Mouse (Mus musculus): ENCODE data around the gene Coro2a. TPM values are rescaled to one million over a fixed set of nuclear protein-coding genes. Genes with fewer than 3 reads are reported as not detected.
"Not testable (repeated sequence)": the region's sequence is repeated elsewhere in the genome, so short reads cannot be mapped to it uniquely, and the experiment has no call there.

The Coro2a gene
- polyA plus RNA-seq, 1 experiment = 36.0 TPM

DNA sequence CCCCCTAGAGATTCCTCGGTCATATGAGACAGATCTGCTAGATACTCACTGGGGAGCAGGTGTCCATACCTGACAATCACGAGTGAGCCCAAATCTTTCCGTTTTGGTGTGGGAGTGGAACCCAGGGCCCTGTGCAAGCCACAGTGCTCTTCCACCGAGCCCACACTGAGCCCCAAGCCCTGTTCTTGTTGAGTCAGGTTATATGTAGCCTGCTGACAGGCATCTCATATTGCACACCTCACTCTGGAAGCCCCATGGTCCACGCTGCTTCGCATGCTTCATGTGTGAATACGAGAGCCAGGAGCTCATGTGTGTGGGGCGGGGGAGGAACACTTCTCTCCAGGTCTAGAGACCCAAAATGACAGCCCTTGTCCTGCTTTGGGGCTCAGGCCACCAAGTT lies 12.9 kb downstream of the Coro2a start:
- H3K36me3 ChIP-seq (ENCODE audit: control insufficient read depth, insufficient read depth, low read length) = no peaks in the 10 kb centered on the region; the same call in 1 of the 2 replicates
- H3K27ac ChIP-seq (ENCODE audit: insufficient read depth, low read length) = no peak overlapping the region
- H3K4me3 ChIP-seq (ENCODE audit: extremely low read depth, insufficient read depth, insufficient read length) = no peak overlapping the region
- H3K27me3 ChIP-seq (ENCODE audit: control insufficient read depth, insufficient read depth, low read length) = no peaks in the 10 kb centered on the region
- 74% methylated on average over 8 of the region's 8 CpGs for WGBS
- peaks cover 42% of the 10 kb centered on the region for H3K4me1 ChIP-seq (ENCODE audit: control insufficient read depth, insufficient read depth, insufficient read length)
- DNase-seq (ENCODE audit: low read depth in 1 of 2, low spot score in 2 of 2) = no peak
- no peak for TF ChIP-seq CTCF (IDR thresholded peaks at IDR 0.05; ENCODE audit: extremely low read depth, insufficient read depth, insufficient read length, insufficient replicate concordance)

DNA sequence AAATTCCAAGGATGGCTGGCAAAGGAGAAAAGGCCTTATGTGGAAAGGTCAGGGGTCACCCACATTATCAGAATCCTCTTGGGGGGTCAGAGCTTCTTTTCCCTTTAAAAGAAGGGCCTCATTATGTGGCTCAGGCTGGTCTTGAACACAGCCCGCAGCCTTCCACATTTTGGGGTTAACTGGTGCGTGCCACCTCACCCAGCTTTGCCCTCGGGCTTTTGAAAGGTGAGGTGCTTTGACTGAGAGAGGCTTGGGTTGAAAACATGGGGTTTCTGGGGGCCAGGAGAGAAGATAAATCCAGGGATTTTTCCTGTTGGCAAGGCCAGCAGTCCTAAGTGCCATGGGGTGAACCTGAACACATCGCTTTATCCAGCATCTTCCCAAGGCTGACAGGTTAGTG lies 15.5 kb downstream of the Coro2a start:
- H3K27ac ChIP-seq (ENCODE audit: insufficient read depth, low read length) = no peak overlapping the region

DNA sequence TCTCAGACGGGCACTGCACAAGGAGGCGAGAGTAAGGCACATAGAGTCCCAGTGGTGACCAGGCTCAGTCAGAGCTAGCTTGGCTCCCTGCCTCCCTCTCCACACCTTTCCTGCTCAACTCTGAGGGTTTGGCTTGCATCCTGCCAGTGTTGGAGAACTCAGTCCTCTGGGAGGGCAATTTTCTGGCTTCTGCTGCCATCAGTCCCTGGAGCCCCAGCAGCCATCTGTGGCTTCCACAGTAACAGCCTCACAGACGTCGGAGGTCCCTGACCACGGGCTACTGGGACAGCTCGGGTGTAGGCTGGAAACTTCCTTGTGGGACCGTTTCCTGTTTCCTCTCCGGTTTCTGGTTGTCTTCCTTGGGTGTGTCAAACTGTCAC lies 16.2 kb downstream of the Coro2a start:
- WGBS = 30% methylated on average over 8 of the region's 8 CpGs
- Histone ChIP-seq H3K4me3 (ENCODE audit: extremely low read depth, insufficient read depth, insufficient read length) (no peak overlapping the region), H3K36me3 (ENCODE audit: control insufficient read depth, insufficient read depth, low read length) (no peaks in the 10 kb centered on the region; the same call in 1 of the 2 replicates), H3K27ac (ENCODE audit: insufficient read depth, low read length) (peak overlapping the region; percentile 69), H3K4me1 (ENCODE audit: control insufficient read depth, insufficient read depth, insufficient read length) (peaks cover 30% of the 10 kb centered on the region), H3K27me3 (ENCODE audit: control insufficient read depth, insufficient read depth, low read length) (no peaks in the 10 kb centered on the region)
- DNase-seq (ENCODE audit: low read depth in 1 of 2, low spot score in 2 of 2) = no peak
- no peak for TF ChIP-seq POLR2A (IDR thresholded peaks at IDR 0.05; ENCODE audit: low read depth, low read length)
- no peak for TF ChIP-seq CTCF (IDR thresholded peaks at IDR 0.05; ENCODE audit: extremely low read depth, insufficient read depth, insufficient read length, insufficient replicate concordance)

More for the DNA sequence above, 15.5 kb downstream of the Coro2a start:
- H3K27me3 ChIP-seq (ENCODE audit: control insufficient read depth, insufficient read depth, low read length) = no peaks in the 10 kb centered on the region
- H3K4me3 ChIP-seq (ENCODE audit: extremely low read depth, insufficient read depth, insufficient read length) = no peak overlapping the region
- 73% methylated on average over 4 of the region's 4 CpGs for WGBS
- peaks cover 34% of the 10 kb centered on the region for H3K4me1 ChIP-seq (ENCODE audit: control insufficient read depth, insufficient read depth, insufficient read length)
- no peak for DNase-seq (ENCODE audit: low read depth in 1 of 2, low spot score in 2 of 2)
- no peaks in the 10 kb centered on the region; the same call in 1 of the 2 replicates for H3K36me3 ChIP-seq (ENCODE audit: control insufficient read depth, insufficient read depth, low read length)
- no peak for TF ChIP-seq POLR2A (IDR thresholded peaks at IDR 0.05; ENCODE audit: low read depth, low read length)
- no peak for TF ChIP-seq CTCF (IDR thresholded peaks at IDR 0.05; ENCODE audit: extremely low read depth, insufficient read depth, insufficient read length, insufficient replicate concordance)

DNA sequence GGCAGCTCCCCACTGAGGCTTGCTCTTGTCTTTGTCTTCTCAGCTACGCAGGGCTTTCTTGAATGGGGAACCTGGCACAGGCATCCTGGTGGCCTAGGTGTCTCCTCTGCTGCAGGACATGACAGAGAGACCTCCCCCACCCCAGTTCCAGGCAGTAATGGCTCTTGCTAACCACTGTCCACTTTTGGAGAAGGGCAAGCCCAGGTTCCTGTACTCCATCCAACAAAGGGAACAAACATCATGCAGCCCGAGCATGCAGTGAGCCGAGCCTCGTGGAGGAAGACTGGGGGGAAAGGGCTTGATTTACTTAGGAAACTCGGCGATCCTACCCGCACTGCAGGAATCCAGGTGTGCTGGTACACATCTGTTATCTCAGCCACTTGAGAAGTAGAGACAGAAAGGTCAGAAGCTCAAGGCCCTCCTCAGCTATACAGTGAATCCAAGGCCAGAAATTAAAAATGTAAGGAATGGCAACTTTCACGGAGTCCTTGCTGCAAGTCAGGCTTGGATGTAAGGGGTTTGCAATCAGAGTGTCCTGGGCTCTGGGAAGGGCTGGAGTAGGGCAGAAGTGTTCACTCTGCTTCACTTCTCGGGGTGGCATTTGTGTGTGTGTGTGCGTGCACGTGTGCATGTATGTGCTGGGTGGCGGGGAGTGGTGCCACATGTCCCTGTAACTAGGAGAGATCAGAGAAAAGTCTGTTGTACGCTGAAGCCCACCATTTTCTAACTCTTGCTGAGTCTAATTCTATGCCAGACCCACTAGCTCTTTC lies 16.8 kb downstream of the Coro2a start:
- Histone ChIP-seq H3K27ac (ENCODE audit: insufficient read depth, low read length) (peak overlapping the region; percentile 69), H3K4me1 (ENCODE audit: control insufficient read depth, insufficient read depth, insufficient read length) (peaks cover 27% of the 10 kb centered on the region), H3K36me3 (ENCODE audit: control insufficient read depth, insufficient read depth, low read length) (no peaks in the 10 kb centered on the region; the same call in 1 of the 2 replicates), H3K4me3 (ENCODE audit: extremely low read depth, insufficient read depth, insufficient read length) (no peak overlapping the region), H3K27me3 (ENCODE audit: control insufficient read depth, insufficient read depth, low read length) (no peaks in the 10 kb centered on the region)
- no peak for TF ChIP-seq POLR2A (IDR thresholded peaks at IDR 0.05; ENCODE audit: low read depth, low read length)
- no peak for TF ChIP-seq CTCF (IDR thresholded peaks at IDR 0.05; ENCODE audit: extremely low read depth, insufficient read depth, insufficient read length, insufficient replicate concordance)
- no peak for DNase-seq (ENCODE audit: low read depth in 1 of 2, low spot score in 2 of 2)
- WGBS = 46% methylated on average over 13 of the region's 13 CpGs

DNA sequence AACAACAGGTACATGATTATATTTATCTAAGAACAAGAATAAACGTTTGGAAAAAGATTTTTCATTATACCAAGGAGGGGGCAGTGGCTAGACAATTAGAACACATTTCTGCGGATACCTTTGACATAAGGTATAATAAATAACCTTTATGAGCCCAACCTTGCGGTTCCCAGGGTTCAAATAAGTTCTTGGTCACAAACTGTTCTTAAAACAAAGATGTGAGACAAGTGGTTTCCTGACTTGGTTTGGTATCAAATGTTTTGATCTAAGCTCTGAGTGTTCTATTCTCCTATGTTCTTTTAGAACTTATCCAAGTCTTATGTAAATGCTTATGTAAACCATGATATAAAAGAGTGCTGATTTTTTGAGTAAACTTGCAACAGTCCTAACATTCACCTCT lies 17.5 kb downstream of the Coro2a start:
- DNase-seq (ENCODE audit: low read depth in 1 of 2, low spot score in 2 of 2); H3K36me3 ChIP-seq (ENCODE audit: control insufficient read depth, insufficient read depth, low read length); H3K27me3 ChIP-seq (ENCODE audit: control insufficient read depth, insufficient read depth, low read length); H3K4me3 ChIP-seq (ENCODE audit: extremely low read depth, insufficient read depth, insufficient read length): not testable (repeated sequence)
- 8% methylated on average over 3 of the region's 3 CpGs for WGBS
- H3K27ac ChIP-seq (ENCODE audit: insufficient read depth, low read length) = peak overlapping the region; percentile 69
- H3K4me1 ChIP-seq (ENCODE audit: control insufficient read depth, insufficient read depth, insufficient read length) = peaks cover 25% of the 10 kb centered on the region

DNA sequence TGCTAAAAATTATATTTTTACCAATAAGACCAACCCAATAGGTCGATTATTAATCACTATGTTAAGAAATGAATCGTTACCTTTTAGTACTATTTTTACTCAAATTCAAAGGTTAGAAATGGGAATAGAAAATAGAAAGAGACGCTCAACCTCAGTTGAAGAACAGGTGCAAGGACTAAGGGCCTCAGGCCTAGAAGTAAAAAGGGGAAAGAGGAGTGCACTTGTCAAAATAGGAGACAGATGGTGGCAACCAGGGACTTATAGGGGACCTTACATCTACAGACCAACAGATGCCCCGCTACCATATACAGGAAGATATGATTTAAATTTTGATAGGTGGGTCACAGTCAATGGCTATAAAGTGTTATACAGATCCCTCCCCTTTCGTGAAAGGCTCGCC lies 17.9 kb downstream of the Coro2a start:
- H3K27ac ChIP-seq (ENCODE audit: insufficient read depth, low read length); H3K27me3 ChIP-seq (ENCODE audit: control insufficient read depth, insufficient read depth, low read length); H3K36me3 ChIP-seq (ENCODE audit: control insufficient read depth, insufficient read depth, low read length); DNase-seq (ENCODE audit: low read depth in 1 of 2, low spot score in 2 of 2); H3K4me3 ChIP-seq (ENCODE audit: extremely low read depth, insufficient read depth, insufficient read length): not testable (repeated sequence)
- peaks cover 22% of the 10 kb centered on the region for H3K4me1 ChIP-seq (ENCODE audit: control insufficient read depth, insufficient read depth, insufficient read length)
- 15% methylated on average over 2 of the region's 6 CpGs for WGBS

DNA sequence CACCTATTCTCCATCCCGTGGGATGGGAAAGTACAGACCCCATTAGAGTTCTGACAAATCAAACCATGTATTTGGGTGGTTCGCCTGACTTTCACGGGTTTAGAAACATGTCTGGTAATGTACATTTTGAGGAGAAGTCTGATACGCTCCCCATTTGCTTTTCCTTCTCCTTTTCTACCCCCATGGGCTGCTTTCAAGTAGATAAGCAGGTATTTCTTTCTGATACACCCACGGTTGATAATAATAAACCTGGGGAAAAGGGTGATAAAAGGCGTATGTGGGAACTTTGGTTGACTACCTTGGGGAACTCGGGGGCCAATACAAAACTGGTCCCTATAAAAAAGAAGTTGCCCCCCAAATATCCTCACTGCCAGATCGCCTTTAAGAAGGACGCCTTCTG lies 20.0 kb downstream of the Coro2a start:
- H3K27ac ChIP-seq (ENCODE audit: insufficient read depth, low read length) = peak overlapping the region; percentile 14; the same call in 1 of the 2 replicates
- H3K27me3 ChIP-seq (ENCODE audit: control insufficient read depth, insufficient read depth, low read length); H3K36me3 ChIP-seq (ENCODE audit: control insufficient read depth, insufficient read depth, low read length); H3K4me3 ChIP-seq (ENCODE audit: extremely low read depth, insufficient read depth, insufficient read length); DNase-seq (ENCODE audit: low read depth in 1 of 2, low spot score in 2 of 2): not testable (repeated sequence)
- WGBS = 64% methylated on average over 9 of the region's 9 CpGs
- peaks cover 18% of the 10 kb centered on the region for H3K4me1 ChIP-seq (ENCODE audit: control insufficient read depth, insufficient read depth, insufficient read length)

DNA sequence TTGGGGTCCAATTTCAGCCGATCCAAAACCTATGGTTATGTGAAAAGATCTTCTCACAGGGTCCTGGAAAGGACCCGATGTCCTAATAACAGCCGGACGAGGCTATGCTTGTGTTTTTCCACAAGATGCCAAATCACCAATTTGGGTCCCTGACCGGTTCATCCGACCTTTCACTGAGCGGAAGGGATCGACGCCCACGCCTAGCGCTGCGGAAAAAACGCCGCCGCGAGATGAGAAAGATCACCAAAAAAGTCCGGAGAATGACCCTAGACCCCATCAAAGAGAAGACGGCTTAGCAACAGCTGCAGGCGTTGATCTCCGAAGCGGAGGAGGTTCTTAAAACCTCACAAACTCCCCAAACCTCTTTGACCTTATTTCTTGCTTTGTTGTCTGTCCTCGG lies 20.4 kb downstream of the Coro2a start:
- not testable (repeated sequence) for DNase-seq (ENCODE audit: low read depth in 1 of 2, low spot score in 2 of 2); H3K4me3 ChIP-seq (ENCODE audit: extremely low read depth, insufficient read depth, insufficient read length); H3K27ac ChIP-seq (ENCODE audit: insufficient read depth, low read length); H3K36me3 ChIP-seq (ENCODE audit: control insufficient read depth, insufficient read depth, low read length); H3K27me3 ChIP-seq (ENCODE audit: control insufficient read depth, insufficient read depth, low read length)
- 90% methylated on average over 22 of the region's 22 CpGs for WGBS
- H3K4me1 ChIP-seq (ENCODE audit: control insufficient read depth, insufficient read depth, insufficient read length) = peaks cover 18% of the 10 kb centered on the region

DNA sequence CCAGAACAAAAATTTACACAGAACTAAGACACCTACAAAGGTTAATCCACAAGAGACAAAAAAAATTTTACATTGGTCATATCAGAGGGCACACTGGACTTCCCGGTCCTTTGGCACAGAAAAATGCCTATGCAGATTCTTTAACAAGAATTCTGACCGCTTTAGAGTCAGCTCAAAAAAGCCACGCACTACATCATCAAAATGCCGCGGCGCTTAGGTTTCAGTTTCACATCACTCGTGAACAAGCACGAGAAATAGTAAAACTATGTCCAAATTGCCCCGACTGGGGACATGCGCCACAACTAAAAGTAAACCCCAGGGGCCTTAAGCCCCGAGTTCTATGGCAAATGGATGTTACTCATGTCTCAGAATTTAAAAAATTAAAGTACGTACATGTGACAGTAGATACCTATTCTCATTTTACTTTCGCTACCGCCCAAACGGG lies 21.2 kb downstream of the Coro2a start:
- not testable (repeated sequence) for H3K27me3 ChIP-seq (ENCODE audit: control insufficient read depth, insufficient read depth, low read length); H3K36me3 ChIP-seq (ENCODE audit: control insufficient read depth, insufficient read depth, low read length)
- DNase-seq (ENCODE audit: low read depth in 1 of 2, low spot score in 2 of 2) = peak in 1 of 2 experiments; percentile 45
- H3K27ac ChIP-seq (ENCODE audit: insufficient read depth, low read length) = peak overlapping the region; percentile 80; the same call in 1 of the 2 replicates
- peaks cover 12% of the 10 kb centered on the region for H3K4me1 ChIP-seq (ENCODE audit: control insufficient read depth, insufficient read depth, insufficient read length)
- H3K4me3 ChIP-seq (ENCODE audit: extremely low read depth, insufficient read depth, insufficient read length) = peak overlapping the region; percentile 50
- WGBS = 56% methylated on average over 15 of the region's 15 CpGs

DNA sequence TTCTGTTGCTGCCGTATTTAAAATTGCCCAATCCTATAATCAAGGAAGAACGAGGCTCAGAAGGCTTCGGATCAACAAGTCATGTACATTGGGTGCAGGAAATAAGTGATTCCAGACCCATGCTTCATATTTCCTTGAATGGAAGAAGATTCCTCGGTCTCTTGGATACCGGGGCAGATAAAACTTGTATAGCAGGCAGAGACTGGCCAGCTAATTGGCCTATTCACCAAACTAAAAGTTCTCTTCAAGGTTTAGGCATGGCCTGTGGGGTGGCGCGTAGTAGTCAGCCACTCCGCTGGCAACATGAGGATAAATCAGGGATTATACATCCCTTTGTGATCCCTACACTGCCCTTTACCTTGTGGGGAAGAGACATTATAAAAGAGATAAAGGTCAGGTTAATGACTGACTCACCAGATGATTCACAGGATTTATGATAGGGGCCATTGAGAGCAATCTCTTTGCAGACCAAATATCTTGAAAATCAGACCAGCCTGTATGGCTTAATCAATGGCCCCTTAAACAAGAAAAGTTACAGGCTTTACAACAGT lies 23.1 kb downstream of the Coro2a start:
- not testable (repeated sequence) for H3K36me3 ChIP-seq (ENCODE audit: control insufficient read depth, insufficient read depth, low read length); H3K27ac ChIP-seq (ENCODE audit: insufficient read depth, low read length); H3K27me3 ChIP-seq (ENCODE audit: control insufficient read depth, insufficient read depth, low read length); H3K4me3 ChIP-seq (ENCODE audit: extremely low read depth, insufficient read depth, insufficient read length); DNase-seq (ENCODE audit: low read depth in 1 of 2, low spot score in 2 of 2)
- 92% methylated on average over 8 of the region's 8 CpGs for WGBS
- H3K4me1 ChIP-seq (ENCODE audit: control insufficient read depth, insufficient read depth, insufficient read length) = peaks cover 12% of the 10 kb centered on the region
